Mouse (Mus musculus) small intestine, adult 2 months (tissue): ENCODE measurements at regions not wholly inside any gene's neighbourhood (a gene's known extent, or its start where the extent isn't known, plus 50 kb on each side); places are given as distances from the start of the nearest gene placed in this dataset.

Experiments used
- CTCF ChIP-seq: fragments of 200-500 bp; IDR thresholded peaks from 2 replicates; pipeline ENCODE4 v1.5.1; 2012; ENCODE audit warnings: low read depth, mild to moderate bottlenecking, control low read depth, inconsistent platforms, low read length, moderate library complexity, mixed read lengths; ENCODE audit not compliant: insufficient replicate concordance, insufficient read length; ENCODE audit errors: extremely low read depth
- POLR2A ChIP-seq: fragments of 200-500 bp; IDR thresholded peaks from 2 replicates; pipeline ENCODE4 v1.6.1; 2012; ENCODE audit warnings: low read depth, mild to moderate bottlenecking, control low read depth, inconsistent platforms, low read length, moderate library complexity

- TF ChIP-seq CTCF (no peak), POLR2A (no peak)
Measured at GRCm38 (mm10) chr19:45299341-45299740, 63.7 kb upstream of the Lbx1 start.
